Mouse (Mus musculus): ENCODE data around the gene Cltc.
"Not testable (repeated sequence)": the region's sequence is repeated elsewhere in the genome, so short reads cannot be mapped to it uniquely, and the experiment has no call there.

DNA sequence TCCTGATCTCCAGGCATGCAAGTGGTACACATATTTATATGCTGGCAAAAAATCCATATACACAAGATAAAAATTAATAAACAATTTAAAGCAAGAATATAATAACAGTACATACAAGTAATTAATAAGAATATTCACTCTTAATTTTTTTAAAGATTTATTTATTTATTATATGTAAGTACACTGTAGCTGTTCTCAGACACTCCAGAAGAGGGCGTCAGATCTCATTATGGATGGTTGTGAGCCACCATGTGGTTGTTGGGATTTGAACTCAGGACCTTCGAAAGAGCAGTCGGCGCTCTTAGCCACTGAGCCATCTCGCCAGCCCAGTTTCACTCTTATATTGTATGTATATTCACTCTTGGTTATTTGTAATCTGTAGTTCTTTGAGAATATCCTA is 30.1 kb upstream of the Cltc start:
- not testable (repeated sequence) for TF ChIP-seq GATA1 (IDR thresholded peaks at IDR 0.05; ENCODE audit: borderline replicate concordance, low read length); CTCF (IDR thresholded peaks at IDR 0.05; ENCODE audit: low read depth, low read length); TAL1 (conservative IDR thresholded peaks at IDR 0.05; ENCODE audit: low read depth, low read length); POLR2AphosphoS5 (IDR thresholded peaks at IDR 0.05; ENCODE audit: insufficient replicate concordance, low read depth, low read length)
